Mouse (Mus musculus): ENCODE data around the gene Kctd21. TPM values are rescaled to one million over a fixed set of nuclear protein-coding genes. Genes with fewer than 3 reads are reported as not detected.

Kctd21 gene
- polyA plus RNA-seq, 1 experiment from 2014 or later, result 6.7 TPM

DNA sequence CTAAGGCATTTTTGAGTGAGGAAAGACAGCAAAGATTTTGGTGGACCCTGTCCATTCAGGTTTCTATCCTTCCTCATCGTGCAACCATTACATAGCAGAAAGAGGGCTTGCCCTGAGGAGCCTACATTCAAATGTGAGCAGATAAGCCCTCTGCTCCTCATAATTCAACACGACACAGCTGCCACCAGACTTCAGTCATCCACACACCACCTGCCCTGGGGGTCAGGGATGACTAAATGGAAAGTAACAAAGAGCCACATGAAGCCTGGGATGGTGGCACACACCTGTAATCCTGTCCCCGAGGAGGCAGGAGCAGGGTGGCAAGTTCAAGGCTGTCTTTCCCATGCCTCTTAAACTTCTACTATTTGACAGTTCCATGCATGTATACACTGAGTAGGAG lies 25.7 kb downstream of the Kctd21 start:
- 77% methylated on average over 3 of the region's 3 CpGs for WGBS
- no peak overlapping the region for H3K4me3 ChIP-seq (ENCODE audit: low read depth, low read length)
- H3K36me3 ChIP-seq (ENCODE audit: control insufficient read depth, insufficient read depth, low read length), result no peaks in the 10 kb centered on the region
- H3K4me1 ChIP-seq (ENCODE audit: control insufficient read depth, insufficient read depth, low read length), result no peaks in the 10 kb centered on the region
- no peak overlapping the region for H3K27ac ChIP-seq (ENCODE audit: low read length)
- no peak overlapping the region for H3K4me2 ChIP-seq (ENCODE audit: low read length)
- no peaks in the 10 kb centered on the region for H3K27me3 ChIP-seq (ENCODE audit: control insufficient read depth, insufficient read depth, low read depth, low read length)
- no peak overlapping the region for H3K9ac ChIP-seq (ENCODE audit: low read depth, low read length)
- ATAC-seq, result no peak
- H3K9me3 ChIP-seq (replicated peaks; ENCODE audit: control insufficient read depth, low read length, poor library complexity, severe bottlenecking), result no peaks in the 10 kb centered on the region

DNA sequence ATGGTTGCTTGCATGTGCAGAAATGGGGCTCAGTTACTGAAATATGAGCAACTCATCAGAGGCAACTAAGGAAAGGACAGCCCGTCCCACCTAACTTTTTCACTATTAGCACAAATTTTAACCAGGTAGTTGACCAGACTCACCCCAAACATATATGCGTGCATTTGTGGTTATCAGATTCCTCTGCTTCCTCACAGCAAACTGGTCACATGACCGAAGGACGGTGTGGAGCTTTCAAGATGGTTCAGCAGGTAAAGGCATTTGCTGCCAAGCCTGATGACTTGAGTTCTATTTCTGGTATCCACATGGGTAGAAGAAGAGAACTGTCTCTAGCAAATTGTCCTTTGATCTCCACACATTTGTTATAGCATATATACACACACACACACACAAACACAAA lies 26.2 kb downstream of the Kctd21 start:
- ATAC-seq, result no peak
- Histone ChIP-seq H3K4me1 (ENCODE audit: control insufficient read depth, insufficient read depth, low read length) (no peaks in the 10 kb centered on the region), H3K4me2 (ENCODE audit: low read length) (no peak overlapping the region), H3K4me3 (ENCODE audit: low read depth, low read length) (no peak overlapping the region), H3K9me3 (replicated peaks; ENCODE audit: control insufficient read depth, low read length, poor library complexity, severe bottlenecking) (no peaks in the 10 kb centered on the region), H3K27ac (ENCODE audit: low read length) (no peak overlapping the region), H3K27me3 (ENCODE audit: control insufficient read depth, insufficient read depth, low read depth, low read length) (no peaks in the 10 kb centered on the region), H3K36me3 (ENCODE audit: control insufficient read depth, insufficient read depth, low read length) (no peaks in the 10 kb centered on the region), H3K9ac (ENCODE audit: low read depth, low read length) (no peak overlapping the region)
- WGBS, result 91% methylated on average over 4 of the region's 4 CpGs

- Histone ChIP-seq H3K4me1 (ENCODE audit: control insufficient read depth, insufficient read depth, low read length) (no peaks in the 10 kb centered on the region), H3K27ac (ENCODE audit: low read length) (no peak overlapping the region), H3K27me3 (ENCODE audit: control insufficient read depth, insufficient read depth, low read depth, low read length) (no peaks in the 10 kb centered on the region), H3K4me3 (ENCODE audit: low read depth, low read length) (no peak overlapping the region), H3K9me3 (replicated peaks; ENCODE audit: control insufficient read depth, low read length, poor library complexity, severe bottlenecking) (no peaks in the 10 kb centered on the region), H3K36me3 (ENCODE audit: control insufficient read depth, insufficient read depth, low read length) (no peaks in the 10 kb centered on the region), H3K4me2 (ENCODE audit: low read length) (no peak overlapping the region), H3K9ac (ENCODE audit: low read depth, low read length) (no peak overlapping the region)
- WGBS, result 69% methylated on average over 5 of the region's 5 CpGs
- no peak for ATAC-seq
Measured at GRCm38 (mm10) chr7:97360166-97360565, 28.0 kb downstream of the Kctd21 start.

GRCm38 (mm10) chr7:97360955-97361354 lies 28.8 kb downstream of the Kctd21 start:
- H3K36me3 ChIP-seq (ENCODE audit: control insufficient read depth, insufficient read depth, low read length), result no peaks in the 10 kb centered on the region
- no peak for ATAC-seq
- 51% methylated on average over 3 of the region's 3 CpGs for WGBS
- no peaks in the 10 kb centered on the region for H3K4me1 ChIP-seq (ENCODE audit: control insufficient read depth, insufficient read depth, low read length)
- no peaks in the 10 kb centered on the region for H3K27me3 ChIP-seq (ENCODE audit: control insufficient read depth, insufficient read depth, low read depth, low read length)
- no peak overlapping the region for H3K4me3 ChIP-seq (ENCODE audit: low read depth, low read length)
- no peaks in the 10 kb centered on the region for H3K9me3 ChIP-seq (replicated peaks; ENCODE audit: control insufficient read depth, low read length, poor library complexity, severe bottlenecking)
- H3K9ac ChIP-seq (ENCODE audit: low read depth, low read length), result no peak overlapping the region
- no peak overlapping the region for H3K27ac ChIP-seq (ENCODE audit: low read length)
- H3K4me2 ChIP-seq (ENCODE audit: low read length), result no peak overlapping the region

DNA sequence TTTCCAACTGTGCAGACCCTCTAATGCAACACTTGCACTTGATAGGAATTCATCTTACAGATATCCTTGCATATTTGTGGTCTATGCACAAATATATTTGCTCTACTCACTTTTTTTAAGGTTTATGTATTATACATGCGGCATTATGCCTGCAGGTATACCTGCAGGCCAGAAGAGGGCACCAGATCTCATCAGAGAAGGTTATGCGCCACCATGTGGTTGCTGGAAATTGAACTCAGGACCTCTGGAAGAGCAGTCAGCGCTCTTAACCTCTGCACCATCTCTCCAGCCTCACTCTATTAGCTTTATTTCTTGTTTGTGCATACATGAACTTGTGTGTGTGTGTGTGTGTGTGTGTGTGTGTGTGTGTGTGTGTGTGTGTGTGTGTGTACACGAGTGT lies 29.3 kb downstream of the Kctd21 start:
- Histone ChIP-seq H3K9me3 (replicated peaks; ENCODE audit: control insufficient read depth, low read length, poor library complexity, severe bottlenecking) (no peaks in the 10 kb centered on the region), H3K27ac (ENCODE audit: low read length) (no peak overlapping the region), H3K4me2 (ENCODE audit: low read length) (no peak overlapping the region), H3K36me3 (ENCODE audit: control insufficient read depth, insufficient read depth, low read length) (no peaks in the 10 kb centered on the region), H3K4me3 (ENCODE audit: low read depth, low read length) (no peak overlapping the region), H3K9ac (ENCODE audit: low read depth, low read length) (no peak overlapping the region), H3K4me1 (ENCODE audit: control insufficient read depth, insufficient read depth, low read length) (no peaks in the 10 kb centered on the region), H3K27me3 (ENCODE audit: control insufficient read depth, insufficient read depth, low read depth, low read length) (no peaks in the 10 kb centered on the region)
- 29% methylated on average over 4 of the region's 4 CpGs for WGBS
- ATAC-seq, result no peak

GRCm38 (mm10) chr7:97365887-97366286 lies 33.8 kb downstream of the Kctd21 start:
- 81% methylated on average over 1 of the region's 1 CpGs for WGBS
- Histone ChIP-seq H3K27me3 (ENCODE audit: control insufficient read depth, insufficient read depth, low read depth, low read length) (no peaks in the 10 kb centered on the region), H3K4me3 (ENCODE audit: low read depth, low read length) (no peak overlapping the region), H3K36me3 (ENCODE audit: control insufficient read depth, insufficient read depth, low read length) (no peaks in the 10 kb centered on the region), H3K9ac (ENCODE audit: low read depth, low read length) (no peak overlapping the region), H3K9me3 (replicated peaks; ENCODE audit: control insufficient read depth, low read length, poor library complexity, severe bottlenecking) (no peaks in the 10 kb centered on the region), H3K27ac (ENCODE audit: low read length) (no peak overlapping the region), H3K4me1 (ENCODE audit: control insufficient read depth, insufficient read depth, low read length) (peaks cover 1% of the 10 kb centered on the region), H3K4me2 (ENCODE audit: low read length) (no peak overlapping the region)
- no peak for ATAC-seq

GRCm38 (mm10) chr7:97375101-97375500 lies 43.0 kb downstream of the Kctd21 start:
- Histone ChIP-seq H3K4me3 (ENCODE audit: low read depth, low read length) (no peak overlapping the region), H3K4me2 (ENCODE audit: low read length) (no peak overlapping the region), H3K27me3 (ENCODE audit: control insufficient read depth, insufficient read depth, low read depth, low read length) (no peaks in the 10 kb centered on the region), H3K9ac (ENCODE audit: low read depth, low read length) (no peak overlapping the region), H3K36me3 (ENCODE audit: control insufficient read depth, insufficient read depth, low read length) (0 out of 2 replicates have a peak, but pooled peaks cover 9% of the 10 kb centered on the region), H3K4me1 (ENCODE audit: control insufficient read depth, insufficient read depth, low read length) (peaks cover 11% of the 10 kb centered on the region), H3K27ac (ENCODE audit: low read length) (no peak overlapping the region), H3K9me3 (replicated peaks; ENCODE audit: control insufficient read depth, low read length, poor library complexity, severe bottlenecking) (no peaks in the 10 kb centered on the region)
- 96% methylated on average over 9 of the region's 9 CpGs for WGBS
- ATAC-seq, result no peak

DNA sequence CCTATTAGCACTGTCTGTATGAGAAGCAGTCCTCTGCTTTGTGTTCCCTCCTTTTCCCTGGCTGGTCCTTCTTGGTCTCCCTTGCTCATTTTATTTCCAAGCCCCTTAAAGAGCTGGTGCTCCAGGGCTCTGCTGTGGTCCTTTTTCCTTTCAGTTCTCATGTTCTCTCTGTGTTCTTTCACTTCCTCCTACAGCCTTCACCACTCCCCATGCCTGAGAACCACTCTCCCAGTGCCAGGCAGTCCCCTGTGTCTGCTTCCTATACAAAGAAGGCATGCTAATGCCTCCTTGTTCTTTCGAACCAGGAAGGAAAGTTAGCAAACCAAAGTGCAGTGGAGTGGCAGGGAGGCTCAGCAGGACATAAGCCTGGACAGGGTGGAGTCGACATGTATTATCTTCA lies 43.8 kb downstream of the Kctd21 start:
- Histone ChIP-seq H3K36me3 (ENCODE audit: control insufficient read depth, insufficient read depth, low read length) (peaks cover 9% of the 10 kb centered on the region; the same call in 1 of the 2 replicates), H3K27ac (ENCODE audit: low read length) (no peak overlapping the region), H3K4me3 (ENCODE audit: low read depth, low read length) (no peak overlapping the region), H3K27me3 (ENCODE audit: control insufficient read depth, insufficient read depth, low read depth, low read length) (no peaks in the 10 kb centered on the region), H3K4me1 (ENCODE audit: control insufficient read depth, insufficient read depth, low read length) (peaks cover 10% of the 10 kb centered on the region), H3K9me3 (replicated peaks; ENCODE audit: control insufficient read depth, low read length, poor library complexity, severe bottlenecking) (no peaks in the 10 kb centered on the region), H3K4me2 (ENCODE audit: low read length) (no peak overlapping the region), H3K9ac (ENCODE audit: low read depth, low read length) (no peak overlapping the region)
- no peak for ATAC-seq
- 84% methylated on average over 2 of the region's 2 CpGs for WGBS

DNA sequence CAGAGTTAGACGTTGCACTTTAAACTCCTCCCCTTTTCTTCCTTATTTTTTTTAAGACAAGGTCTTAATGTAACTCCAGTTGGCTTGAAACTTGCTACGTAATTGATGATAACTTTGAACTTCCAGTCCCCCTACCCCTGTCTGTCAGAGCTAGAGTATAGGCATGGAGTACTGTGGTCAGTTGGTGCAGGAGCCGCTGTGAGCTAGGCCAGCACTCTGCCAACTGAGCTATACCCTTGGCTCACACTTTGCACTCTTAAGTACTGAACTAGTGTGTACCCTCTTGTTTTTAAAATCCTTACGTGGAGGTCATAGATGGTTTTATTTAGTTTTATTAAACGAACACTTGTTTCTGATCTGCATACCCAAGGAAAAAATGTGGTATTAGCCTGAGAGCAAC lies 47.2 kb downstream of the Kctd21 start:
- ATAC-seq, result no peak
- WGBS, result 97% methylated on average over 5 of the region's 5 CpGs
- H3K4me1 ChIP-seq (ENCODE audit: control insufficient read depth, insufficient read depth, low read length), result no peaks in the 10 kb centered on the region
- no peak overlapping the region for H3K4me2 ChIP-seq (ENCODE audit: low read length)
- no peaks in the 10 kb centered on the region for H3K27me3 ChIP-seq (ENCODE audit: control insufficient read depth, insufficient read depth, low read depth, low read length)
- no peaks in the 10 kb centered on the region for H3K9me3 ChIP-seq (replicated peaks; ENCODE audit: control insufficient read depth, low read length, poor library complexity, severe bottlenecking)
- H3K27ac ChIP-seq (ENCODE audit: low read length), result no peak overlapping the region
- peaks cover 20% of the 10 kb centered on the region for H3K36me3 ChIP-seq (ENCODE audit: control insufficient read depth, insufficient read depth, low read length)
- H3K4me3 ChIP-seq (ENCODE audit: low read depth, low read length), result no peak overlapping the region
- H3K9ac ChIP-seq (ENCODE audit: low read depth, low read length), result no peak overlapping the region
